Mouse (Mus musculus) myocyte (in vitro differentiated cells): ENCODE data around the gene P2rx5.

Experiments used
- CEBPB ChIP-seq: IDR thresholded peaks from 2 replicates; pipeline ENCODE4 v1.6.1; 2011; ENCODE audit warnings: mild to moderate bottlenecking, moderate library complexity; ENCODE audit not compliant: poor library complexity, insufficient read depth, severe bottlenecking
- E2F4 ChIP-seq: IDR thresholded peaks from one replicate; pipeline ENCODE4 v1.6.1; 2011; ENCODE audit warnings: mild to moderate bottlenecking, control low read depth, moderate library complexity; ENCODE audit not compliant: insufficient read depth
- MAX ChIP-seq: IDR thresholded peaks from one replicate; pipeline ENCODE4 v1.6.1; 2011; ENCODE audit warnings: low read depth, mild to moderate bottlenecking, control low read depth
- MYOD1 ChIP-seq, 3 experiments: IDR thresholded peaks; one replicate each; pipeline ENCODE4 v1.6.1; 2011; ENCODE audit warnings: control low read depth in 2 of 3, low read depth in 2 of 3, mild to moderate bottlenecking in 2 of 3, moderate library complexity in 1 of 3; ENCODE audit not compliant: insufficient read length in 2 of 3, control insufficient read depth in 1 of 3
- MYOG ChIP-seq, 3 experiments: IDR thresholded peaks; one replicate each; pipeline ENCODE4 v1.6.1; 2011; ENCODE audit warnings: control low read depth in 2 of 3, low read depth in 2 of 3, mild to moderate bottlenecking in 2 of 3; ENCODE audit not compliant: insufficient read length in 2 of 3, control insufficient read depth in 1 of 3, insufficient read depth in 1 of 3
- POLR2A ChIP-seq: IDR thresholded peaks from one replicate; pipeline ENCODE4 v1.6.1; 2011; ENCODE audit warnings: low read depth, mild to moderate bottlenecking, control low read depth, moderate library complexity; ENCODE audit not compliant: insufficient read length
- POLR2AphosphoS2 ChIP-seq: IDR thresholded peaks from one replicate; pipeline ENCODE4 v1.6.1; 2011; ENCODE audit warnings: low read depth, control low read depth; ENCODE audit not compliant: insufficient read length
- REST ChIP-seq: IDR thresholded peaks from one replicate; pipeline ENCODE4 v1.6.1; 2011; ENCODE audit warnings: mild to moderate bottlenecking, control low read depth, moderate library complexity; ENCODE audit not compliant: insufficient read depth, insufficient read length
- SRF ChIP-seq: IDR thresholded peaks from one replicate; pipeline ENCODE4 v1.6.1; 2011; ENCODE audit warnings: low read depth; ENCODE audit not compliant: control insufficient read depth, insufficient read length
- TCF12 ChIP-seq: IDR thresholded peaks from one replicate; pipeline ENCODE4 v1.6.1; 2011; ENCODE audit warnings: mild to moderate bottlenecking, control low read depth; ENCODE audit not compliant: poor library complexity, insufficient read depth, severe bottlenecking
- TCF3 ChIP-seq: IDR thresholded peaks from one replicate; pipeline ENCODE4 v1.6.1; 2011; ENCODE audit warnings: low read depth, control low read depth; ENCODE audit not compliant: insufficient read length
- USF1 ChIP-seq: IDR thresholded peaks from one replicate; pipeline ENCODE4 v1.6.1; 2011; ENCODE audit warnings: low read depth, mild to moderate bottlenecking, control low read depth, moderate library complexity

GRCm38 (mm10) chr11:73172186-73172585 lies 12.0 kb downstream of the P2rx5 start:
- no peak for TF ChIP-seq MAX
- no peak for TF ChIP-seq MYOD1 (IDR thresholded peaks at IDR 0.05; ENCODE audit: control insufficient read depth in 1 of 3, insufficient read length in 2 of 3, low read depth in 2 of 3)
- no peak for TF ChIP-seq POLR2A
- TF ChIP-seq MYOG (IDR thresholded peaks at IDR 0.05; ENCODE audit: control insufficient read depth in 1 of 3, insufficient read depth in 1 of 3, insufficient read length in 2 of 3, low read depth in 2 of 3): no peak
- TF ChIP-seq CEBPB: no peak
- no peak for TF ChIP-seq POLR2AphosphoS2
- TF ChIP-seq REST: no peak
- no peak for TF ChIP-seq TCF12
- TF ChIP-seq USF1: no peak
- no peak for TF ChIP-seq E2F4
- TF ChIP-seq TCF3: no peak
- no peak for TF ChIP-seq SRF
